Mouse (Mus musculus) ES-Bruce4 (cell line): ENCODE measurements around the gene Kif13a. TPM values are rescaled to one million over a fixed set of nuclear protein-coding genes. Genes with fewer than 3 reads are reported as not detected.

Experiments
- H3K27ac ChIP-seq: 2 replicates; pipeline ENCODE4 v1.5.1; 2012; ENCODE audit warnings: low read length, inconsistent platforms; ENCODE audit not compliant: insufficient read depth
- H3K27me3 ChIP-seq: 2 replicates; pipeline ENCODE4 v1.6.1; 2012; ENCODE audit warnings: mild to moderate bottlenecking, low read length, inconsistent platforms; ENCODE audit not compliant: control insufficient read depth, poor library complexity, insufficient read depth, severe bottlenecking
- H3K36me3 ChIP-seq: 2 replicates; pipeline ENCODE4 v1.6.1; 2012; ENCODE audit warnings: inconsistent platforms, mild to moderate bottlenecking, low read length, moderate library complexity; ENCODE audit not compliant: control insufficient read depth, poor library complexity, insufficient read depth, severe bottlenecking
- H3K4me1 ChIP-seq: one replicate; pipeline ENCODE4 v1.8.1; 2011; ENCODE audit warnings: low read length; ENCODE audit not compliant: control insufficient read depth, insufficient read depth
- H3K4me3 ChIP-seq: 2 replicates; pipeline ENCODE4 v1.5.1; 2011; ENCODE audit warnings: low read depth, mild to moderate bottlenecking, low read length
- H3K9ac ChIP-seq: 2 replicates; pipeline ENCODE4 v1.6.1; 2012; ENCODE audit warnings: low read depth, mild to moderate bottlenecking, inconsistent platforms; ENCODE audit not compliant: poor library complexity, severe bottlenecking
- H3K9me3 ChIP-seq: replicated peaks from 2 replicates; pipeline ENCODE4 v1.6.1; 2012; ENCODE audit warnings: mild to moderate bottlenecking, low read length, inconsistent platforms; ENCODE audit not compliant: control insufficient read depth, poor library complexity, insufficient read depth, severe bottlenecking
- CTCF ChIP-seq: IDR thresholded peaks from one replicate; pipeline ENCODE4 v1.8.1; 2011; ENCODE audit warnings: low read depth, low read length
- EP300 ChIP-seq: IDR thresholded peaks from 2 replicates; pipeline ENCODE4 v1.6.1; 2011; ENCODE audit warnings: low read depth, low read length; ENCODE audit not compliant: insufficient read depth
- POLR2A ChIP-seq: IDR thresholded peaks from one replicate; pipeline ENCODE4 v1.8.1; 2011; ENCODE audit warnings: low read length; ENCODE audit not compliant: insufficient read depth
- polyA plus RNA-seq: library from polyadenylated mRNA; stranded (reverse); fragments of >200 nt; gene quantifications from 2 replicates; pipeline ENCODE4 v1.2.4, GENCODE M21; 2011; ENCODE audit warnings: low read depth; ENCODE audit not compliant: missing spikeins, insufficient read depth, insufficient read length

Kif13a gene
- polyA plus RNA-seq, 1 experiment: 41.1 TPM

- H3K36me3 ChIP-seq: peaks cover 10% of the 10 kb centered on the region; the same call in 1 of the 2 replicates
- TF ChIP-seq POLR2A (no peak), CTCF (peak; percentile 71), EP300 (no peak)
- no peak overlapping the region for H3K27ac ChIP-seq
- no peaks in the 10 kb centered on the region for H3K4me1 ChIP-seq
- H3K4me3 ChIP-seq: no peak overlapping the region
- H3K27me3 ChIP-seq: no peaks in the 10 kb centered on the region
- no peak overlapping the region for H3K9ac ChIP-seq
- H3K9me3 ChIP-seq: no peaks in the 10 kb centered on the region
These were observed 135.8 kb downstream of the Kif13a start for GRCm38 (mm10) chr13:46793824-46794223.

GRCm38 (mm10) chr13:46788452-46788851 lies 141.2 kb downstream of the Kif13a start:
- Histone ChIP-seq H3K9me3 (no peaks in the 10 kb centered on the region), H3K27me3 (no peaks in the 10 kb centered on the region), H3K4me1 (no peaks in the 10 kb centered on the region), H3K4me3 (no peak overlapping the region), H3K27ac (no peak overlapping the region), H3K36me3 (peaks cover 8% of the 10 kb centered on the region), H3K9ac (no peak overlapping the region)
- TF ChIP-seq CTCF (no peak), POLR2A (no peak), EP300 (no peak)

DNA sequence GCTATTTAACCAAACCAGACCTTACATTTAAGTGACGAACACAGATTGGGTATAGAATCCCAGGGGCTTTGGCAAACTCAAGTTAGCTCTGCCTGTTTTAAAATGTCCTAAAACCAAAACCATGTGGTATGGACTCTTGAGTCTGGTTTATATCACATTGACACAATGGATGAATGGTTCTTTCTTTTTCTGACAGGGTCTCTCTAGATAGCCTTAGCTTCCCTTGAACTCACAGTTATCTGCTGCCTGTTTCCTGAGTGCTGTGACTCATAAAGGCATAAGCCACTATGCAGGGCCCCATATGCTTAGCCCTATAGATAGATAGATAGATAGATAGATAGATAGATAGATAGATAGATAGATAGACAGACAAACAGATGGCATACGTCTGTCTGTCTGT lies 142.8 kb downstream of the Kif13a start:
- TF ChIP-seq CTCF (no peak), EP300 (no peak), POLR2A (no peak)
- Histone ChIP-seq H3K36me3 (peaks cover 6% of the 10 kb centered on the region), H3K4me1 (no peaks in the 10 kb centered on the region)

GRCm38 (mm10) chr13:46786064-46786561 lies 143.6 kb downstream of the Kif13a start:
- TF ChIP-seq EP300: no peak
- H3K4me3 ChIP-seq: no peak overlapping the region
- H3K9ac ChIP-seq: no peak overlapping the region
- H3K36me3 ChIP-seq: peaks cover 6% of the 10 kb centered on the region
- no peaks in the 10 kb centered on the region for H3K9me3 ChIP-seq
- no peak overlapping the region for H3K27ac ChIP-seq
- no peaks in the 10 kb centered on the region for H3K4me1 ChIP-seq
- H3K27me3 ChIP-seq: no peaks in the 10 kb centered on the region

More for the DNA sequence above, 142.8 kb downstream of the Kif13a start:
- Histone ChIP-seq H3K9me3 (no peaks in the 10 kb centered on the region), H3K27ac (no peak overlapping the region), H3K4me3 (no peak overlapping the region), H3K9ac (no peak overlapping the region), H3K27me3 (no peaks in the 10 kb centered on the region)

- Histone ChIP-seq H3K9ac (no peak overlapping the region), H3K4me1 (no peaks in the 10 kb centered on the region), H3K27ac (no peak overlapping the region), H3K27me3 (no peaks in the 10 kb centered on the region), H3K9me3 (no peaks in the 10 kb centered on the region), H3K4me3 (no peak overlapping the region), H3K36me3 (no peaks in the 10 kb centered on the region)
- TF ChIP-seq CTCF: no peak
- TF ChIP-seq EP300: no peak
- TF ChIP-seq POLR2A: no peak
These were observed 149.3 kb downstream of the Kif13a start for GRCm38 (mm10) chr13:46780379-46780778.

GRCm38 (mm10) chr13:46779831-46780230 lies 149.8 kb downstream of the Kif13a start:
- Histone ChIP-seq H3K4me3 (no peak overlapping the region), H3K36me3 (no peaks in the 10 kb centered on the region), H3K27ac (no peak overlapping the region), H3K27me3 (no peaks in the 10 kb centered on the region), H3K9ac (no peak overlapping the region), H3K9me3 (no peaks in the 10 kb centered on the region), H3K4me1 (no peaks in the 10 kb centered on the region)
- TF ChIP-seq EP300 (no peak), POLR2A (no peak), CTCF (no peak)
